Mouse (Mus musculus) lung, postnatal 0 days (tissue): Measurements from ENCODE around the gene Gm8122.
"Not testable (repeated sequence)": the region's sequence is repeated elsewhere in the genome, so short reads cannot be mapped to it uniquely, and the experiment has no call there.

ENCODE experiments used
- CTCF ChIP-seq: IDR thresholded peaks from 2 replicates; pipeline ENCODE4 v1.5.1; 2016; ENCODE audit warnings: antibody characterized with exemption, mild to moderate bottlenecking
- EP300 ChIP-seq: IDR thresholded peaks from 2 replicates; pipeline ENCODE4 v1.6.1; 2016; ENCODE audit warnings: antibody characterized with exemption, mild to moderate bottlenecking, control low read depth

DNA sequence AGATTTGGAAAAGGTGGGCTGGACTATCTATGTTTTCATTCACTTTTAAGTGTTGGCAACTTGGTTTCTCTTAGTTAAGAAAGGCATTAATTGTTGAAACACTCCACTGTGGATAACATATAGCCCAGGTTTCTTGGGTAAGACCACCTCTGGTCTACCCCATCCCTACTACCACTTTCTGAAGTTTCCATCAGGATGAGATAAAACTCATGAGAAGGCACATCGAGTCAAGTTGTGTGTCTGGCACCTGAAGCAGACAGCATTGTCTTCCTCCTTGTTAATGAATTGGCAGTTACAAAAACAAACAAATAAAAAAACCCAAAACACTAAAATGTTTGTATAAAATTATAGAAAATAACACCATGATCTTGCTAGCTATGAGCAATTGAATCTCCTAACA is 40.6 kb upstream of the Gm8122 start:
- TF ChIP-seq EP300, CTCF: not testable (repeated sequence)
